Mouse (Mus musculus) liver, adult 2 months (tissue): ENCODE measurements around the gene Ccdc12.

ENCODE experiments used
- CTCF ChIP-seq: fragments of 200-500 bp; IDR thresholded peaks from 2 replicates; pipeline ENCODE4 v1.5.1; 2011; ENCODE audit warnings: low read depth, low read length, control low read depth
- POLR2A ChIP-seq: fragments of 200-500 bp; IDR thresholded peaks from 2 replicates; pipeline ENCODE4 v1.6.1; 2011; ENCODE audit warnings: low read length, control low read depth; ENCODE audit not compliant: insufficient read depth; ENCODE audit errors: extremely low read depth

GRCm38 (mm10) chr9:110757816-110758215, 101.5 kb downstream of the Ccdc12 start:
- no peak for TF ChIP-seq CTCF
- TF ChIP-seq POLR2A, result no peak
